Mouse (Mus musculus) intestine, embryonic 14.5 days (tissue): Measurements from ENCODE around the gene Wdr11. TPM values are rescaled to one million over a fixed set of nuclear protein-coding genes. Genes with fewer than 3 reads are reported as not detected.

Source experiments
- ATAC-seq: fragments of 200-750 bp; cut with Nextera tagmentation; replicated peaks from 2 replicates; pipeline ENCODE4 v1.8.0; 2017; ENCODE audit warnings: low read depth, moderate number of reproducible peaks, moderate TSS enrichment, moderate library complexity; ENCODE audit not compliant: low FRiP score, low TSS enrichment
- DNase-seq: peaks from one replicate; pipeline ENCODE4 v3.0.0-alpha.2; 2018; ENCODE audit warnings: low spot score
- H3K27ac ChIP-seq: fragments of 300-500 bp; sonication (generic); 2 replicates; pipeline ENCODE4 v1.5.1; 2014; ENCODE audit warnings: low read depth, mild to moderate bottlenecking, control low read depth
- H3K27me3 ChIP-seq: fragments of 300-500 bp; sonication (generic); replicated peaks from 2 replicates; pipeline ENCODE4 v1.6.1; 2014; ENCODE audit warnings: low read length, control low read depth; ENCODE audit not compliant: control insufficient read depth, insufficient read depth
- H3K36me3 ChIP-seq: fragments of 300-500 bp; sonication (generic); 2 replicates; pipeline ENCODE4 v1.6.1; 2014; ENCODE audit warnings: low read length, control low read depth; ENCODE audit not compliant: control insufficient read depth, insufficient read depth
- H3K4me1 ChIP-seq: fragments of 300-500 bp; sonication (generic); replicated peaks from 2 replicates; pipeline ENCODE4 v1.6.1; 2014; ENCODE audit warnings: low read length, control low read depth, mixed read lengths; ENCODE audit not compliant: control insufficient read depth, insufficient read depth
- H3K4me2 ChIP-seq: fragments of 300-500 bp; sonication (generic); 2 replicates; pipeline ENCODE4 v1.6.1; 2014; ENCODE audit warnings: low read length
- H3K4me3 ChIP-seq: fragments of 300-500 bp; sonication (generic); 2 replicates; pipeline ENCODE4 v1.5.1; 2014; ENCODE audit warnings: low read depth, low read length, control low read depth, mixed read lengths
- H3K9ac ChIP-seq: fragments of 300-500 bp; sonication (generic); 2 replicates; pipeline ENCODE4 v1.6.1; 2014; ENCODE audit warnings: mild to moderate bottlenecking, low read length
- H3K9me3 ChIP-seq: fragments of 300-500 bp; sonication (generic); 2 replicates; pipeline ENCODE4 v1.6.1; 2016; ENCODE audit warnings: low read length, control low read depth; ENCODE audit not compliant: control insufficient read depth
- WGBS: fragments of 180-500 bp; shearing (Covaris S2); extraction: QIAGEN DNeasy Blood & Tissue Kit; methylation state at CpG from one replicate; pipeline ENCODE4 v1.1.7; 2014; 5-methylcytosine and 5-hydroxymethylcytosine counted together
- polyA plus RNA-seq: library from polyadenylated mRNA; unstranded; fragments of >200 nt; fragmentation: Nextera tagmentation; extraction: Ambion mirVana; gene quantifications from 2 replicates; pipeline ENCODE4 v1.2.1, GENCODE M21; 2014

The Wdr11 gene
- polyA plus RNA-seq = 39.3 and 43.9 TPM in 2 replicates

DNA sequence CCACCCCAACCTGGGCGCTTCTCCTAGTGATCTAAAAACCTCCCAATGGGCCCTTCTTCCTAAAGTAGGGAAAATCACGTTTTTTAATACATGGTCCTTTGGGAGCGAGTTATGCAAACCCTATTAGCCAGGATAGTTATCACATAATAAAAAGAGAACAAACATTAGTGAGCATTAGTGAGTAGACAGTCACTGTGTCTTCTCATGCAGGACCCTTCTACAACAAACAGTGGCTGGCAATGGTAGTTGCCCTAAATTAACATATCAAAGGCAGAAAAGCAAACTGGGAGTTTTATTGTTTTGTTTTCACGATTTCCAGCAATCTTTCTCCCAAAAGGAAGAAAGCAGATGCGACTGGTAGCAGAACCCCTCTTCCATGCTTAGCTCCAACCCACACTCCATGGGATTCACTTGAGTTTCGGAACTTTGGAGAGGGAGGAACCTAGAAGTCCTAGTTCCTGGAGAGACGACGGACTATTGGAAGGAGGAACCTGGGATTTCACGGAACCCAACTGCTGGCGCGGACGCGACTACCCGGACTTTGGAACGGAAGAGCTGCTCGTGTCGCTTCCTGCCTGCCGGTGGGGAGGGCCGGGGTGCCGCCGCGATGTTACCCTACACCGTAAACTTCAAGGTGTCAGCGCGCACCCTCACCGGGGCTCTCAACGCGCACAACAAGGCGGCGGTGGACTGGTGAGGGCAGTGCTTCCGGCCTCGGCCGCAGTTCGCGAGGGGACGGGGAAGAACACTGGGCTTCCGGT, at the start of gene Wdr11:
Wdr11 (plus strand) TSS at position 493 of the 761 bp plus-strand sequence.
- H3K4me1 ChIP-seq = peaks cover 11% of the 10 kb centered on the region; the same call in 1 of the 2 replicates
- WGBS = 4% methylated on average over 37 of the region's 37 CpGs

DNA sequence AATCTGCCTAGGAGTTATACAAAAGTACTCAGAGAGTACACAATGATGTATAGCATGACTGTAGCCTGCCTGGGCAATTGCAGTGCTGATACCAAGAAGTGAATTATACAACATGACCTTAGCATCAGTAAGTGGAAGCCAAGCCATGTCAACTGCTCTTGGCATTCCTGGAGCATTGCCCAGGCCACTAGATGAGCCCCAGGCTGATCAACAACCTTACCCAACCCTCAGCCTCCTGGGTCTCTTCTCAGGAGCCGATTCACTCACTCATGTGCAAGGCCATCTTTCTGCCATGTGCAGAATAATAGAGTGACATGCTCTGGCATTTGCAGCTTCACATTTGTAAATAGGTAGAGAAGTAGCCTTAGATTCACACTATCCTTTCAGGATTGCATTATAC, 24.1 kb upstream of the Wdr11 start:
- Histone ChIP-seq H3K4me3 (no peak overlapping the region), H3K4me1 (no peaks in the 10 kb centered on the region), H3K9ac (no peak overlapping the region), H3K4me2 (no peak overlapping the region), H3K27me3 (no peaks in the 10 kb centered on the region), H3K36me3 (no peaks in the 10 kb centered on the region), H3K27ac (no peak overlapping the region), H3K9me3 (no peaks in the 10 kb centered on the region)
- DNase-seq (no peak), ATAC-seq (no peak)
- WGBS = 79% methylated on average over 1 of the region's 1 CpGs

More for the DNA sequence above, at the start of gene Wdr11:
- H3K27me3 ChIP-seq = no peaks in the 10 kb centered on the region
- H3K9ac ChIP-seq = peak within 1 kb of the TSS; percentile 92
- peak within 1 kb of the TSS; percentile 66 for H3K4me2 ChIP-seq
- H3K36me3 ChIP-seq = peaks cover 11% of the 10 kb centered on the region
- peak; percentile 88 for DNase-seq
- no peaks in the 10 kb centered on the region for H3K9me3 ChIP-seq
- peak within 1 kb of the TSS; percentile 85 for H3K4me3 ChIP-seq
- H3K27ac ChIP-seq = peak within 1 kb of the TSS; percentile 96
- ATAC-seq = peak; percentile 89

DNA sequence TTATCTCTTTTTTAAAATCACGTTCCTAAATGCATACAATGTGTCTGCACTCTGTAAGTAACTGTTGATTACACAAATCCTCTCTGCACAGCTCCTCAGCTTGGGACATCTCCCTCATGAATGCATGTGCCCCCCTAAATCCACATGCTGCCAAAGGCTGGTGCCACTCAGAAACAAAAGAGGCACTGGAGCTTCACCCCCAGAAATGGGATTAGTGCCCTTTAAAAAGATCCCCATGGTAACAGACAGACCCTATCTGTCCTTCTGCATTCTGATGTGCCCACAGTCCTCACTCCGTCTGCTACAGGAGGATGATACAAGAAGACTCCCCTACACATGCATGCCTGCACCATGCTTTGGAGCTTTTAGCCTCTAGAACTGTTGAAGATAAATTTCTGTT, 23.3 kb upstream of the Wdr11 start:
- Histone ChIP-seq H3K9ac (no peak overlapping the region), H3K27ac (no peak overlapping the region), H3K9me3 (no peaks in the 10 kb centered on the region), H3K27me3 (no peaks in the 10 kb centered on the region), H3K4me3 (no peak overlapping the region), H3K4me2 (no peak overlapping the region), H3K36me3 (no peaks in the 10 kb centered on the region), H3K4me1 (no peaks in the 10 kb centered on the region)
- WGBS = 58% methylated on average over 2 of the region's 2 CpGs
- DNase-seq (no peak), ATAC-seq (no peak)

DNA sequence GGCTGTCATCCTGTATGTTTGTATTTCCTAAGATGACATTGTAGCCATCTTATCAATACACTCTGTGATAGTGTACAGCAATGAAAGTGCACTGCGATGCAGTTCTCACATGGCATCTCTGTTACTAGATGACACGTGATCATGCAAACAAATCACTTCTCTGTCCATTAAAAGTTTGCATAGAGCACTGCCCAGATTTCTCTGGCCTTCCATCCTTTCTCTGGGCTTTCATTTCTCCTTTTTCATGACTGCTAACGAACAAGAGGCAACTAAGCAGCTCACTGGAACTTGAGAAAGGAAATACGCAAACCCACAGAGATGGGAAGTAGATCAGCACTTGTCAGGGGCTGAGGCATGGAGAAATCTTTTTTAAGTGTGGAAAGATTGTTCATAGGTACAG, 17.2 kb upstream of the Wdr11 start:
- Histone ChIP-seq H3K4me1 (no peaks in the 10 kb centered on the region), H3K9me3 (no peaks in the 10 kb centered on the region), H3K36me3 (no peaks in the 10 kb centered on the region), H3K4me3 (no peak overlapping the region), H3K27me3 (0 out of 2 replicates have a peak, but pooled peaks cover 2% of the 10 kb centered on the region), H3K4me2 (no peak overlapping the region), H3K9ac (no peak overlapping the region), H3K27ac (no peak overlapping the region)
- no peak for ATAC-seq
- DNase-seq = no peak
- WGBS = 71% methylated on average over 4 of the region's 4 CpGs

DNA sequence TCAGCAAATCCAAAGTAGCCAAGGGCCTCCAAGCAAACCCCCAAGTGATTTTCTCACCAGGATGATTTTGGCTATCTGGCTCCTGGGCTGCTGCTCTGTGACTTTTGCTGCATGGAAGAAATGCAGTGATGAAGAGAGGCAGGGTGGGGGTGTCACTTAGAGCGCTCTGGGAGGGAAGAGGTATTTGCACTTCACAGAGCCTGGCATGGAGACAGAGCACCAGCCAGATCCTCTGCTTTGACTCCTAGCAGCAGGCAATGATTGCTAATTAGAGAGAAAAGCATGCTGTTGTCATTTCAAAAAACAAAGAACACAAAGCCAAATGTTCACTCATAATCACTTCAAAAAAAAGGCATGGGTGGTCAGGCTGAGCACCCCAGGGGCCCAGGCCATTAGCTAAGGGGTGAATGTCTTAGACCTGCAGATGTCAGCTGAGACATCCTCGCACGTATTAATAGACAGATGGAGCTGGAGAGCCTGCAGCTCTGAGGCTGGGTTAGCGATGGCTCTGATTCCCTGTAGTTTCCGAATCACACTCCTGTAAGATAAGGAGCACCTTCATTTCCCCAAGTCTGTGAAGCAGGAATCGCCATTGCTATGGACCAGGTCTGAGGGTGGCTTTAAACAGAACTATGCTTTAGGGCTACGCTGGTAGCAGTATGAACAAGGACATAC, 16.4 kb upstream of the Wdr11 start:
- H3K4me1 ChIP-seq = no peaks in the 10 kb centered on the region
- no peak overlapping the region for H3K9ac ChIP-seq
- no peak overlapping the region for H3K27ac ChIP-seq
- no peaks in the 10 kb centered on the region for H3K36me3 ChIP-seq
- 0 out of 2 replicates have a peak, but pooled peaks cover 2% of the 10 kb centered on the region for H3K27me3 ChIP-seq
- no peak overlapping the region for H3K4me3 ChIP-seq
- no peaks in the 10 kb centered on the region for H3K9me3 ChIP-seq
- no peak for DNase-seq
- 19% methylated on average over 7 of the region's 7 CpGs for WGBS
- no peak overlapping the region for H3K4me2 ChIP-seq
- no peak for ATAC-seq

DNA sequence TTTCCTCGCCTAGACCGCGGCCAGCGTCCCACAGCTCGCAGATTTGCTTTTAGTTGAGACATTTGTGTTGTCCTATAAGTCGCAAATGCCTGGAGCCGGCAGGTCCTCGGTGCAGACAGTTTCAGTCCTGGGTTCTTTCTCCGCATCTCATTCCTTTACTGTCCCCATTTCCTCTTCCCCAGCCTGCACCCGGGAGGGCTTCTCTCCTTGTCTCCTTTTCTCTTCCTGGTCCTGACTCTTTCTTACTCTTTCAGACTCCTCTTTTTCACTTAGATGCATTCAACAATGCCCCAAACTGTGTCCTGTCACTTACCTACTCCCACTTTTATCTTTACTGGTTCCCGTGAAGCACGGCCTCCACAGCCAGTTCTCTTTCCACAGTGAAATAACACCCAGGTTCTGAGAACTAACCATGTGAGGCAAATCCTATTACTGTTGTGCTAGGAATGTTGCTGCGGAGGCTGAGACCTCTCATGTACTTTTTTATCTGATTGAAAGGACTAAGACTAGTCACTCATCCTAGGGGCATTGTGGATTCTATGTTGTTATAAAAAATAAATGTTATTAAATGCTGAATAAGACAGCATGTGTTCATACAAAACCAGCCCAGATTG, 576 bp downstream of the Wdr11 start:
- H3K4me1 ChIP-seq = peaks cover 11% of the 10 kb centered on the region; the same call in 1 of the 2 replicates
- under 1% methylated on average over 13 of the region's 13 CpGs for WGBS
- peak overlapping the region; percentile 92 for H3K9ac ChIP-seq
- peak overlapping the region; percentile 66 for H3K4me2 ChIP-seq
- no peaks in the 10 kb centered on the region for H3K27me3 ChIP-seq
- peak overlapping the region; percentile 96 for H3K27ac ChIP-seq
- DNase-seq (no peak), ATAC-seq (peak; percentile 40; the same call in 1 of the 2 replicates)
- no peaks in the 10 kb centered on the region for H3K9me3 ChIP-seq
- H3K4me3 ChIP-seq = peak overlapping the region; percentile 85
- H3K36me3 ChIP-seq = peaks cover 18% of the 10 kb centered on the region

DNA sequence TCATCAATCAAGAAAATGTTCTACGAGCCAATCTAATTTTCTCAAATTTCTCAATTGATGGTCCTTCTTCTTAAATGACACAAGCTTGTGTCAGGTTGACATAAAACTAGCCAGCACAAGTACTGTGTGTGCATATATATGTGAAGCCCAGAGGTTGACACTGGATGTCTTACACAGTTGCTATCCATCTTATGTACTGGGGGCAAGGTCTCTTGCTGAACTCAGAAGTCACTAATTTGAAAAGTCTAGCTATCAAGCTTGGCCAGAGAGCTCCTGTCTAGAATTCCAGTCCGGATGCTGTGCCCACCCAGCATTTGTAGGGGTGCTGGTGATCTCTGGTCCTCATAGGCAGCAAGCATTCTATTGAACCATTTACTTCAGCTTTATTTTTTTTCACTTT, 5.5 kb downstream of the Wdr11 start:
- Histone ChIP-seq H3K4me2 (no peak overlapping the region), H3K4me3 (no peak overlapping the region), H3K27ac (no peak overlapping the region), H3K27me3 (no peaks in the 10 kb centered on the region), H3K9me3 (no peaks in the 10 kb centered on the region), H3K36me3 (peaks cover 55% of the 10 kb centered on the region), H3K9ac (no peak overlapping the region), H3K4me1 (peaks cover 7% of the 10 kb centered on the region; the same call in 1 of the 2 replicates)
- DNase-seq = no peak
- 93% methylated on average over 2 of the region's 2 CpGs for WGBS
- ATAC-seq = no peak

DNA sequence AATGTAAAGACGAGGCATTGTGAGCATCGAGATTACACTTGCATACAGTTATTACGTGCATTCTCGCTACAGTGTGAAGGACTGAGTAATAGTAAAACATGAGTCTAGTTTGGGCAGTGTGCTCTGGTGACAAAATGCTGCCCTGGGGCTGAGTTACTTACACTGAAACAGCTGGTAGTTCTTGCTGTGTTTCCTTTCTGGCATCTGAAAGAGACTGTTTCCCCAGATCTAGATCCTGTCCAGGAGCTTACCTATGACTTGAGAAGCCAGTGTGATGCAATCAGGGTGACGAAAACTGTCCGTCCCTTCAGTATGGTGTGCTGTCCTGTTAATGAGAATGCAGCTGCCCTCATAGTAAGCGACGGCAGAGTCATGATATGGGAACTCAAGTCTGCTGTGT, 14.6 kb downstream of the Wdr11 start:
- ATAC-seq (no peak), DNase-seq (no peak)
- H3K4me2 ChIP-seq = no peak overlapping the region
- H3K9ac ChIP-seq = no peak overlapping the region
- H3K27ac ChIP-seq = no peak overlapping the region
- peaks cover 94% of the 10 kb centered on the region for H3K36me3 ChIP-seq
- H3K4me1 ChIP-seq = no peaks in the 10 kb centered on the region
- H3K4me3 ChIP-seq = no peak overlapping the region
- no peaks in the 10 kb centered on the region for H3K27me3 ChIP-seq
- 95% methylated on average over 8 of the region's 8 CpGs for WGBS
- no peaks in the 10 kb centered on the region for H3K9me3 ChIP-seq
